Mouse (Mus musculus) cerebellum, adult 8-10 months (tissue): ENCODE measurements around the gene Actr3.

Source experiments
- DNase-seq: peaks from one replicate; pipeline ENCODE4 v3.0.0; 2022

Actr3 gene

DNA sequence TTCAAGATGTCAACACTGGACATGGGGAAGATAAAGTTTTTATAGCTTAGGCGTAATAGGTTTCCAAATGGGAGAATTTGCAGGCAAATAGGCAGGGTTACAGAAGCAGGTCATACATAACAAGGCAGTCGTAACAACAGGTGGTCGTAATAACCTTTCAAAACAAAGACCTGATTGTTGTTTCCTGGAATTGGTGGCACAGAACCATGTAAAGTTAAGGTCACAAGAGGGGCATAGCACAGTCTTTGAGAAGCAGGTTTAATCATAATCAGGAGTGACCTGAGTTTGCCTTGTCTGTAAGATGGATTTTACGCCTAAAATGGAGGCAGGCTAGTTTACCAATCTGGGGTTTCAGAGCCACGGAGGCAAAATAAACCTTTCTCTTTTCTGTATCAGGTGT, 84.7 kb downstream of the Actr3 start:
- DNase-seq, result no peak

GRCm38 (mm10) chr1:125345854-125346253, 89.7 kb downstream of the Actr3 start:
- DNase-seq, result no peak

DNA sequence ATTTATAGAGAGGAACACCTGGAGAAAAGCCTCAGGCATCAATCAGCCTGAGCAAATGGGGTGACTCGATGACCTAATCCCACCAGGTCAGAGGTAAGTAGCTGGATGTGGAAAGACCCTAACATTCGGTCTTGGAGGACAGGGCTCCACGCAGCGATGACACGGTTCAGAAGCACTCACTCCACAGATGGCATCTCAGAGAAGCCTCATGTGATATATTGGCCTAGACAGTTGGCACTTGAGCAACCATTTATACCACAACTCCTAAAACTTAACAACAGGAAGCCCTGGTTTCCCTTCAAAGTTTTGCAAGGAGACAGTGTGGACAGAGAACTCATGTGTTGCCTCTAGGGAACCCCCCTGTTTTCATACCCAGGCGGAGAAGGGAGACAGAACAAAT, 90.1 kb downstream of the Actr3 start:
- no peak for DNase-seq

- DNase-seq, result no peak
Measured at GRCm38 (mm10) chr1:125343105-125343504, 92.4 kb downstream of the Actr3 start.
